Mouse (Mus musculus) cerebellum, adult 2 months (tissue): ENCODE measurements around the gene Nek6.

ENCODE experiments used
- CTCF ChIP-seq: fragments of 200-500 bp; IDR thresholded peaks from 2 replicates; pipeline ENCODE4 v1.5.1; 2011; ENCODE audit warnings: low read depth, mild to moderate bottlenecking, control low read depth, low read length, moderate library complexity, borderline replicate concordance; ENCODE audit not compliant: insufficient read depth
- POLR2A ChIP-seq: fragments of 200-500 bp; IDR thresholded peaks from 2 replicates; pipeline ENCODE4 v1.6.1; 2011; ENCODE audit warnings: low read length, control low read depth, borderline replicate concordance; ENCODE audit not compliant: insufficient read depth

- no peak for TF ChIP-seq CTCF
- no peak for TF ChIP-seq POLR2A
Measured at GRCm38 (mm10) chr2:38515446-38515845, 4.0 kb downstream of the Nek6 start.
